Mouse (Mus musculus) testis, postnatal 14 days (tissue): Measurements from ENCODE around the gene Pheta1.
A peak's percentile ranks its signal among the peaks of the same experiment; 100 is the strongest.

Experiments used
- DNase-seq: peaks from one replicate; pipeline ENCODE4 v3.0.0; 2021; ENCODE audit warnings: low spot score

The Pheta1 gene

DNA sequence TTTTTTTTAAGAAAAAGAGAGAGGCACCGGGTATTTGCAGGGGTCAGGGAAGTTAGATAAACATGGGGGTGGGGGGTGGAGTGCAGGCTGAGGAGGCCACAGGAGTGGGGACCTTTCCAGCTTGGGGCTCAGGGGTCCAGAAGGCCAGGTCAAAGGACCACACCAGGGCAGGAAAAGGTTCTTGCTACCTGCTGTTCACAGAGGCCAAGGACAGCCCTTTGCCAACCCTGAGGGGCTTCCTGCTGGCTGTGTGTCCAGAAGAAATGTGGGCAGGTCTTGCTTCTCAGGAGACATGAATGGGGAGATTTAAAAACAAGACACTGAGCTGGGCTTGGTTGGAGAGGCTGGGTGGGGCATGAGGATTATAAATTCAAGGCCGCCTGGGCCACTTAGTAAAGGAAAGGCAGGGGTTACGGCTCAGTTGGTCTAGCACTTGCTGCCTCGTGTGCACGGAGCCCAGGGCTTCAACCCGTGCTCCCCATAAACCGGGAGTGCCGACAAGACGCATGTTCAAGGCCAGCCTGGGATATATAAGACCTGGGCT is 41.1 kb downstream of the Pheta1 start:
- DNase-seq, result no peak

DNA sequence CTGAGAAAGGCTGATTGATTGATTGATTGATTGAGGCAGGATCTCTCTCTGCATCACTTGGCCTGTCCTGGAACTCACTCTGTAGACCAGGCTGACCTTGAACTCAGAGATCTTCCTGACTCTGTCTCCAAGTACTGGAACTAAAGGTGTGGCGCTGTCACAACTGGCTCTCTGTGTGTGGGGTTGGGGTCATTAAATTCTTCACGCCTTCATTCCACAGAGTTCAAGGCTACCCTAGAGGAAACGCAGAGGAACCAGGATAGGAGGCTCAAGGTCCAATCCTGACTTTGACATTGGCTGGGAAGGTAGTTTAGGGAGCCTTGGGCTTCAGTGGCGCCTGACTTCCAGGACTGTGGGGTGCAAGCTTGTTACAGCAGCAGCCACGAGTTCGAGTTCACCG is 42.1 kb downstream of the Pheta1 start:
- no peak for DNase-seq

DNA sequence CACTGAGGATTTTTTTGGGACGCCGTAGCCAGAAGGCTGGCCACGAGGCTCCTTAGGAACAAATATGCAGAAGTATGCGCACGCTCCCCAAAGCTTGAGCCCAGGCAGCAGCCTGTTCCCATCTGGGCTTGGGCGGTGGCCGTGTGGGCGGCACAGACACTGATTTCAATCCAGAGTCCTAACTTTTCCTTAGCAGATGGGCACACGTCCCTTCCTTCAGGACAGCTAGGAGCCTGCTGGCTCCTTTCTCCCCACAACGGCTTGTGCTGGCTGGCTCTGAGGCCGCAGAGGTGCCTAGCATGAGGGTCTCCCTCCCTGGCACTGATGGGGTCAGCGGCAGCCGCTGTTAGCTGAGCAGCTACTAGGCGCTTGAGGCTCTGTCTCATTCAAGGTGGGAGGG is 43.5 kb downstream of the Pheta1 start:
- no peak for DNase-seq

DNA sequence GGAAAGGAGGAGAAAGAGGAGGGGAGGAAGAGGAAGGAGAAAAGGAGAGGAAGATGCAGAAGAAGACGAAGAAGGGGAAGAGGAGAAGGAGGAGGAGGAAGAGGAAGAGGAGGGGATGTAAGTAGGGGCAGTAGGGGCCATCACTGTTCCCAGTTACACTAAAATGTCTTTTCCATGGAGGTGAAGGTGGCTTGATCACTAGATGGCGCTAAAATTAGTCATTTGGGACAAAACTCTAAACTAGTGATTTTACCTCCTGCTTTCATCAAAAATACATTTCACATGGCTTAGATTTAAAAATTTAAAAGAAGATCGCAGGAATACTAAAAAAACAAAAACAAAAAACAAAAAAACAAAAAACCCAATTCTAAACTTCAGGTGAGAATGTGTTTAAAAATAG is 44.8 kb downstream of the Pheta1 start:
- DNase-seq, result no peak

DNA sequence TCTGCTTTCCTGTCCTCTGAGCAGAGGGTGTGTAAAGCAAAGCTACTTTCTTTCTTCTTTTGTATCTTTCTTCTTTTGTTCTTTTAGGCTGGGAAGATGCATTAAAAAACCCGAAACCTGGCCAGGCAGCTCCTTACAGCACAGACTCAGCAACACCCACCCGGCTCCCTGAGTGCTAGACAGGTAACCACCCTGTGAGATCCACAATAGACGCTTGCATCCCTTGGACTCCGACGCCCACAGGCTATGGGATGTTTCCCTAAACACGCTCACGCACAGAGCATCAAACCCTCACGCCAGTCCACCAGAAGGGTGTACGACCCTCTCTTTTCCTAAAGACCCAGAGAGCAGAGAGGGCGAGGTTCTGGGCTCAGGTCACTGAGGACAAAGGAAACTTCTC is 45.9 kb downstream of the Pheta1 start:
- DNase-seq, result peak; percentile 44

DNA sequence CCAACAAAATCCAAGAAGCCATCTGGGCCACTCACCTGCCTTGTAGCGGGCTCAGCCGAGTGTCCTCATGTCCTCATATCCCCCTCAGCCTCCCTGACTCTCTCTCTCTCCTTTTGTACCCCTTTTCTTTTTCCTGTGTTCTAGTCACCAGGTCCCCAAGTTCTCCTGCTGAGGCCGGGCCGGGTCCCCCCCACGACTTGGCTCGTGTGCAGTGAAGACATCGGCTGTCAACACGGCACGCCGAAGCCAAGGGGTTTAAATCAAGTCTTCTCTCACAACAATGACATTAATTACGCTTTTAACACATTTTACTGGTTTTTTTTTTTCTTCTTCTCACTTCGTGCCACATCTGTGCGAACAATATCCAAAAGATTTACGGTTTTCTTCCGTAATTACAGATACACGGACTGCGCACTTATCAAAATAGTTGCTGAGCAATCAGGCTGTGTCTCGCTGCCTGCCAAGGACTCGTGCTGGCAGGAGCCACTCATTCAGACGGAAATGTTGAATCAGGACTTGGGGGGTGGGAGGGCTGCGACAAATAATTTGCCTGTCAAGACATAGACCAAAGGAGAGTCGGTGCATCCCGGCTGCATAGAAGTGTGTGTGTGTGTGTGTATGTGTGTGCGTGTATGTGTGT is 46.5 kb downstream of the Pheta1 start:
- no peak for DNase-seq

DNA sequence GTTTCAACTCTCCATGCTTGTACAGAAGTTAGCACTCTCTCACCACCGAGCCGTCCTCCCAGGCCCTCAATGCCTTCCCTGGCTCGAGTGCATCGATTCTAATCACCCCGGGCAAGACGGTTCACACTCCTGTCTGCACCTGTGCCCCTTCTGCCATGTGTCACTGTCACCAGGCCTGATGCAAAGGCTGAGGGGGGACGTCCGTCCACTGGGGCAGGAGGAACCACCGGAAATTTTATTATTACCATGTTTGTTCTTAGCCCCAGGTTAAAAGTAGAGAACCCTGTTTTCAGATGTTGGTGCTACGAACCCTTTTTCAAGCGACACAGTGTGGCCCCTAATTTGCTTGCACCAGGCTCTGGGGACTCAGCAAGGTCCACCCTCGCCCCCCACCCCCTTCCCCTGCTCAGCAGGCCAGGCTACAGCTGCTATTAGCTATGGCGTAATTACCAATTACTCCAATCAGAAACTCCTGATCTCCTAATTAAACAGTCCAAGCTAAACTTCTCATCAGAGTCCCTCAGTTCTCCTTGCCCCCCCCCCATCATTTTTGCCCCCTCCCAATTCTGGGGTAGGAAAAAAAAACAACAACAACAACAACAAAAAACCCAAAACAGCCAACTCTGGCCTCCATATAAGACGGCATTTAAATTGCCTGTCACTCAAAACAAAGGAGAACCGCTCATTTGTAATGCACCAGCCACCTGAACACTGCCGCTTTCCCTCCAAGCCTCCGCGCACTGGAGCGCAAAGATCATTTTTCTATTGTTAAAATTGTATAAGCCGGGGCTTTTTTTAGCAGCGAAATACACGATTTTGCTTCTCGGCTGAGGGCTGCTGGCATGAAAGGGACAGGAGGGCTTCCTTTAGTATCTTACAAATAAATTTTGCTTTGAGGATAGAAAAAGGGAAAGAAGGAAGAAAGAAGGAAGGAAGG is 54.3 kb downstream of the Pheta1 start:
- DNase-seq, result no peak
